Mouse (Mus musculus): ENCODE measurements around the gene Tppp2. TPM values are rescaled to one million over a fixed set of nuclear protein-coding genes. Genes with fewer than 3 reads are reported as not detected.

Gene Tppp2
- polyA plus RNA-seq (2012; rRNA removed): not detected in 2 replicates

DNA sequence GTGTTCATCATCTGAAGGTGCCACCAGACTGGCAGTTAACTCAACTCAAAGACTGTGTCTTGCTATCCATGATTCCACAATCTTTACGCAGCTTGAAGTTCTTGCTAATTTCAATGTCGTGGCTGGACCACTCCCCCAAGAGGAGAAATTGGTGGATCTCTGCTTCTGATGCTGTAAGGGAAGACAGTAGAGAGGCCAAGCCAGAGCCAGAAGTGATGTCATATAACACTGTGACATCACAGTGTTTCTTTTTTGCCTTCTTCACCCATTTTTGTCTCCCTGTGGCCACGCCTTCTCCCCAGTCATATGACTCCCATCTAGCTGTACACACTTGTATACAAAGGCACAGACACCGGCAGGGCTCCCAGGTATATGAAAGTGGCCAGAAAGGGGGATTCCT is at the start of gene Tppp2:
Gene Tppp2, plus strand, starts transcription at position 301 of the 400 bp plus-strand sequence.

DNA sequence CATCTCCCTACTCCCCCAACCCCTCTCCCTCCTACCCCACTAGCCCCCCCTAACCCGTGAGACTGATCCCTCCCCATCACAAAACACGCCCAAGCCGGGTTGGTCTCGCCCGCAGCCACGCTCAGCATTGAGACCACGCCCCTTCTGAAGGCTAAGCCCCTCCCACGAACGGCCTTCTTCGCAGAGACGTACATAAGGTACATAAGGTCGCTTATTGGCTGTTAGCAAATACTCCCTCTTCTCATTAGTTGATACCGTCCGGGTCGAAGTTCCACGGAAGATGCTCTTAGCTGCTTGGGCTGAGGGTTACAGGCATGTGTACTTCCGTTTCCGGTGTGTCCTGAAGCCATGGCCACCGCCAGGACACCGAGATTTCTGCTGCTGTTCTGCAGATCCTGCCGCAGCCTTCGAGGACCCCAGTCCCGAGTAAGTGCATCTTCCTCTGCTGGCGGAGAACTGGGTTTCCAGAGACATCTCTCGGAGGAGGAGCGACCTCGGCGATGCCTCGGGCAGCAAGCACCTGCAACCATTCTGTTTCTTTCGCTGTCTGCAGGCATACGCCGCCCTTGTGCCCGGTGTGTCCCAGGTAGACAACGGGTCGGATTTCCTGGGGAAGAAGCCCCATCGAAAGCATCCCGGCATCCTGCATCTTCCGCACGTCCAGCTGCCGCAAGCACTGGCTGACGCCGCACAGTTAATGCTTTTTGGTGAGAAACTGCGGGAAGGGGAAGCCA is 33.5 kb upstream of the Tppp2 start, which contains the start of gene Mettl17:
Gene Mettl17, plus strand, starts transcription at position 245 of the 734 bp plus-strand sequence.

DNA sequence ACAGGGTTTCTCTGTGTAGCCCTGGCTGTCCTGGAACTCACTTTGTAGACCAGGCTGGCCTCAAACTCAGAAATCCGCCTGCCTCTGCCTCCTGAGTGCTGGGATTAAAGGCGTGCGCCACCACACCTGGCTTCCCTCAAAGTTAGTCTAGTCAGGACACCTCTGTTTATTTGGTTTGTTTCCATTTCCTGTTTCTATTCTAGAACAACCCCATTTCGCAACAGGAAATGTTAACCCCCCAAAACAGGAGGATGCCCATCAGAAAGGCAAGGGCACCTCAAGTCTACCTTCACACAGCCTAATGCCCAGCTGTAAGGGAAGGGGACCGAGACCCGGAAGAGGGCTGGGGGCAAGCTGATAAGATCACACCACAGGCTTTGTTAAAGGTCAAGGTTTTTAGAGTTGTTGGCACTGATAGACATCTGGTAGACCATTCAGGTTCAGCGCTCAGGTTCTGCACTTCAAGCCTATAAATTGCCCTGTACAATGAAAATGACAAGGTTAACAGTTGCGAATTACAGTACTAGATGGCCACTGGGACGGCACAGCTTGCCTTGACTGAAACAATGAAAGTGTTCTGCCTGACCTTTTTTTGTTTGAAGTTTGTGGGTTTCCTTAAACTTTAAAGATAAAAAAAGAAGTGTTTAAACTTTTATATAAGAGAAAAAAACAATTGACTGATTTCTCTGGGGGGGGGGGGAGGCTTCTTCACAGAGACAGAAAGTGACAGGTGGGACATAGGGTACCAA is 25.9 kb upstream of the Tppp2 start, which contains the start of gene Slc39a2:
Gene Slc39a2, plus strand, starts transcription at position 699 of the 749 bp plus-strand sequence.

DNA sequence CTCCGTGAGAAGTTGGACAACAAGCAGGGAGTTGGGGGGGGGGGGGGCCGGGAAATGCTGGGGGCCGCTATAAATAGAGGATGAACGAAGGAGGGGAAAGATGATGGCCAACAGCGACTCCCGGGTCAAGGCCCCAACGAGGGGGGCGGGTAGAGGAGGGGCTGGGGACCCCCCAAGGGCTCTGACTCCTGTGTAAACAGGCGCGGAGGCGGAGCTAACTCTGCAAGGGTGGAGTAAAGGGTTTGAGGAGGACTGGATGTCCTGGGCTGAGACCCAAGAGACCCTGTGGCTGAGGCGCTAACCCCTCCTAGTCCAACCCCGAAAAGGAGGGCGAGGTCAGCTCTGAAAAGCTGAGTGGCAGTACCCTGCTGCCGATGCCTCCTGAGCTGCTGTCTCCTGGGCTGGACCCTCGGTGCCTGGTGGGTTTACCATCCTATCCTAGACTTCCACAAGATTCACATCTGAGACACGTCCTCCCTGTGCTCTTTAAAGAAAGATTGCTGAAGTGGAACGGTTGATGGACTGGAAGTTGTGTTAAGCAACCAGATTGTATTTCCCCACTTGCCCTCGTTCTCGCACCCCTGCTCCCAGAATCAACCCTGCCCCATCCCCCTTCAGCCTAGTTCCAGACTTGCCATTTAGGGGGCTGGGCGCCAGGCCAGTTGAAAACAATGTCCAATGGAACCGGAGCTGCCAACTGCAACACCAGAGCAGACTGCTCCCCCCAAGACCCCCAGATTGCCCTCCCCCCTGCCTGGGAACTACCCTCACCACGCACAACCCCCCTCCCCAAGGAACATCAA is 4.1 kb upstream of the Tppp2 start, which contains the start of gene Ndrg2:
Gene Ndrg2, minus strand, starts transcription at position 199 of the 803 bp plus-strand sequence.

DNA sequence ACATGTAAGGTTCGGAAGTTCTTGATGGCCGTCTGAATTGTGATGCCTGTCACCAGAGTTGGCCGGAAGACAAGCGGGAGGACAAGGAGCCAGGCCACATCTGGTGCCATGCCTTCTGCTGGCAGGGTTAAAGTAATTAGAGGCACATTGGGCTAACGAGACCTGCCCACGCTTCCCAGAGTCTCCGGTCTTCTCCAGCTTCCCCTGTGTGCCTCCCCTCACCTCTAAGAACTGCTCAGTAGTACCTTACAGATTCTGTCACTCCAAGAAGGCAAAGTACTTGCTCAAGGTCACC is 4.3 kb downstream of the Tppp2 start, which contains the start of gene Rnase13:
Gene Rnase13, minus strand, starts transcription at position 203 of the 295 bp plus-strand sequence.

Other genes with a start within 250 kb of the Tppp2 start
- not detected in 2 replicates for gene Gm17079, start 223.0 kb upstream of the Tppp2 start, polyA plus RNA-seq (2012; rRNA removed)
- not detected in 2 replicates for gene Gm5800, start 201.2 kb upstream of the Tppp2 start, polyA plus RNA-seq (2012; rRNA removed)
- gene Ang4, start 144.8 kb upstream of the Tppp2 start, polyA plus RNA-seq (2012; rRNA removed): not detected in 2 replicates
- not detected in 2 replicates for gene AY358078, start 118.4 kb upstream of the Tppp2 start, polyA plus RNA-seq (2012; rRNA removed)
- not detected in 2 replicates for gene Ear6, start 64.7 kb upstream of the Tppp2 start, polyA plus RNA-seq (2012; rRNA removed)
- 35.0 and 38.5 TPM in 2 replicates for gene Mettl17, start 33.6 kb upstream of the Tppp2 start, polyA plus RNA-seq (2012; rRNA removed)
- gene Slc39a2, start 25.5 kb upstream of the Tppp2 start, polyA plus RNA-seq (2012; rRNA removed): 1.2 and 1.5 TPM in 2 replicates
- gene Ndrg2, start 4.3 kb upstream of the Tppp2 start, polyA plus RNA-seq (2012; rRNA removed): 264 and 278 TPM in 2 replicates
- gene Rnase13, start 4.3 kb downstream of the Tppp2 start, polyA plus RNA-seq (2012; rRNA removed): 0.15 and 0.18 TPM in 2 replicates
- gene Arhgef40, start 66.3 kb downstream of the Tppp2 start, polyA plus RNA-seq (2012; rRNA removed): 86.4 and 98.6 TPM in 2 replicates
- gene Tmem253, start 97.2 kb downstream of the Tppp2 start, polyA plus RNA-seq (2012; rRNA removed): 0.50 and 0.54 TPM in 2 replicates
- 148 and 152 TPM in 2 replicates for gene Zfp219, start 102.3 kb downstream of the Tppp2 start, polyA plus RNA-seq (2012; rRNA removed)
- not detected in 2 replicates for gene Olfr221, start 124.0 kb downstream of the Tppp2 start, polyA plus RNA-seq (2012; rRNA removed)
- gene Hnrnpc, start 185.6 kb downstream of the Tppp2 start, polyA plus RNA-seq (2012; rRNA removed): 53.7 and 58.5 TPM in 2 replicates
- gene Rpgrip1, start 192.3 kb downstream of the Tppp2 start, polyA plus RNA-seq (2012; rRNA removed): 0.89 and 1.6 TPM in 2 replicates

Data from ovary, adult 2 months (tissue).